ENCODE assay signal across 23 mouse cellular contexts in genomic region chr15:12547640-12548405, GRCm38 (mm10).
DNase-seq lines count a peak whose midpoint lies in the region; ATAC-seq and TF ChIP-seq lines count a peak whose summit lies in the region.
"Had no signal": no experiment of that assay in that cellular context is flagged by ENCODE, and none has a peak within 500 bp of the region (broad histone marks: within the 10 kb centered on the region; RNA-seq: fewer than 3 reads in every experiment).

No protein-coding gene starts in this region.

- ATAC-seq in kidney, embryonic 16.5 days (ENCODE audit: low FRiP score, low TSS enrichment) = no peak
- no peak for ATAC-seq in midbrain, embryonic 11.5 days (ENCODE audit: low FRiP score)
- ATAC-seq in midbrain, embryonic 16.5 days = no peak
- ATAC-seq in limb, embryonic 14.5 days (ENCODE audit: low FRiP score, low read depth) = no peak
- ATAC-seq: CD4-positive, CD25-positive, alpha-beta regulatory T cell, adult 4 months; inflammation-experienced regulatory T-cells, adult 6 months had no signal

- peaks cover 62% of the 10 kb centered on the region for H3K4me1 ChIP-seq in kidney, embryonic 16.5 days (ENCODE audit: insufficient read depth, low read length)
- peaks cover 20% of the 10 kb centered on the region; the same call in 1 of the 2 replicates for H3K4me1 ChIP-seq in midbrain, embryonic 11.5 days (ENCODE audit: control insufficient read depth, insufficient read depth, low read length)
- peaks cover 18% of the 10 kb centered on the region for H3K4me1 ChIP-seq in midbrain, embryonic 16.5 days (ENCODE audit: control insufficient read depth, insufficient read depth, low read length)
- H3K4me1 ChIP-seq in limb, embryonic 14.5 days (ENCODE audit: control insufficient read depth, insufficient read depth, low read length) = peaks cover 43% of the 10 kb centered on the region

- TF ChIP-seq CTCF in gastrocnemius, adult 2 months (IDR thresholded peaks at IDR 0.05) = no peak

- no peak overlapping the region for H3K9ac ChIP-seq in kidney, embryonic 16.5 days (replicated peaks; ENCODE audit: low read length)
- no peak overlapping the region for H3K9ac ChIP-seq in midbrain, embryonic 11.5 days (ENCODE audit: low read length)
- no peak overlapping the region for H3K9ac ChIP-seq in midbrain, embryonic 16.5 days (ENCODE audit: low read depth, low read length)
- no peak overlapping the region for H3K9ac ChIP-seq in limb, embryonic 14.5 days (ENCODE audit: low read depth, low read length, severe bottlenecking)
- H3K9ac ChIP-seq: liver, embryonic 13.5 days; neural tube, embryonic 12.5 days had no signal

- no peaks in the 10 kb centered on the region for H3K36me3 ChIP-seq in kidney, embryonic 16.5 days (ENCODE audit: insufficient read depth, low read length)
- no peaks in the 10 kb centered on the region for H3K36me3 ChIP-seq in midbrain, embryonic 11.5 days (ENCODE audit: control insufficient read depth, insufficient read depth, low read length)
- no peaks in the 10 kb centered on the region for H3K36me3 ChIP-seq in midbrain, embryonic 16.5 days (ENCODE audit: control insufficient read depth, insufficient read depth, low read length)
- H3K36me3 ChIP-seq in limb, embryonic 14.5 days (ENCODE audit: control insufficient read depth, insufficient read depth, low read length) = no peaks in the 10 kb centered on the region
- H3K36me3 ChIP-seq: heart, embryonic 10.5 days; hindbrain, embryonic 13.5 days; liver, embryonic 13.5 days; midbrain, embryonic 12.5 days; neural tube, embryonic 12.5 days had no signal

- DNase-seq in gastrocnemius, adult 2 months = no peak
- DNase-seq in gastrocnemius, postnatal 10 days = no peak
- DNase-seq in kidney, adult 11 months = no peak
- peak; percentile 78 for DNase-seq in midbrain, embryonic 11.5 days (ENCODE audit: low spot score, missing footprints)
- DNase-seq in limb, embryonic 14.5 days (ENCODE audit: low spot score) = no peak
- DNase-seq in testis, postnatal 10 days (ENCODE audit: low spot score) = no peak
- DNase-seq: cerebellum, adult 18-20 months; cerebellum, postnatal 25 days; embryo, embryonic 11 days; gastrocnemius, postnatal 25 days; heart, postnatal 14 days; kidney, postnatal 36 days; liver, embryonic 13.5 days; right cerebral cortex, adult 18-20 months; thymus, adult 2 months had no signal

- no peak for TF ChIP-seq POLR2A in limb, embryonic 14.5 days (IDR thresholded peaks at IDR 0.05; ENCODE audit: borderline replicate concordance, extremely low read depth, insufficient read depth, insufficient read length)

- WGBS in kidney, embryonic 16.5 days = 58% methylated on average over 5 of the region's 5 CpGs
- 72% methylated on average over 5 of the region's 5 CpGs for WGBS in midbrain, embryonic 11.5 days
- WGBS in midbrain, embryonic 16.5 days = 89% methylated on average over 5 of the region's 5 CpGs
- 54% methylated on average over 5 of the region's 5 CpGs for WGBS in limb, embryonic 14.5 days

- H3K27me3 ChIP-seq in kidney, embryonic 16.5 days (ENCODE audit: insufficient read depth, low read length) = no peaks in the 10 kb centered on the region
- H3K27me3 ChIP-seq in midbrain, embryonic 11.5 days (ENCODE audit: control insufficient read depth, insufficient read depth, low read length) = no peaks in the 10 kb centered on the region; the same call in 1 of the 2 replicates
- no peaks in the 10 kb centered on the region for H3K27me3 ChIP-seq in midbrain, embryonic 16.5 days (ENCODE audit: control insufficient read depth, insufficient read depth, low read depth, low read length)
- H3K27me3 ChIP-seq in limb, embryonic 14.5 days (ENCODE audit: control insufficient read depth, insufficient read depth, low read length) = no peaks in the 10 kb centered on the region

- peak overlapping the region; percentile 77 for H3K4me3 ChIP-seq in gastrocnemius, adult 2 months
- peak overlapping the region; percentile 24 for H3K4me3 ChIP-seq in kidney, embryonic 16.5 days (ENCODE audit: low read length)
- no peak overlapping the region for H3K4me3 ChIP-seq in midbrain, embryonic 11.5 days (ENCODE audit: low read depth, low read length)
- H3K4me3 ChIP-seq in midbrain, embryonic 16.5 days (ENCODE audit: low read depth, low read length) = no peak overlapping the region
- no peak overlapping the region; the same call in 1 of the 2 replicates for H3K4me3 ChIP-seq in limb, embryonic 14.5 days (replicated peaks; ENCODE audit: low read length)
- H3K4me3 ChIP-seq: liver, embryonic 13.5 days; neural tube, embryonic 12.5 days had no signal

- H3K27ac ChIP-seq in gastrocnemius, adult 2 months = peak overlapping the region; percentile 94
- H3K27ac ChIP-seq in kidney, embryonic 16.5 days (ENCODE audit: low read length) = no peak overlapping the region
- H3K27ac ChIP-seq in midbrain, embryonic 11.5 days (ENCODE audit: low read depth, low read length) = no peak overlapping the region
- no peak overlapping the region for H3K27ac ChIP-seq in midbrain, embryonic 16.5 days (ENCODE audit: low read length)
- H3K27ac ChIP-seq in limb, embryonic 14.5 days (replicated peaks; ENCODE audit: low read depth, low read length) = no peak overlapping the region
- H3K27ac ChIP-seq: heart, embryonic 10.5 days; hindbrain, embryonic 13.5 days; liver, embryonic 13.5 days; midbrain, embryonic 12.5 days; neural tube, embryonic 12.5 days had no signal

- H3K4me2 ChIP-seq in kidney, embryonic 16.5 days (replicated peaks; ENCODE audit: low read depth, low read length) = peak overlapping the region; percentile 39
- no peak overlapping the region for H3K4me2 ChIP-seq in midbrain, embryonic 11.5 days
- no peak overlapping the region for H3K4me2 ChIP-seq in midbrain, embryonic 16.5 days (ENCODE audit: low read length)
- peak overlapping the region; percentile 4; the same call in 1 of the 2 replicates for H3K4me2 ChIP-seq in limb, embryonic 14.5 days (replicated peaks; ENCODE audit: low read depth, low read length, severe bottlenecking)

- intact Hi-C loops in gastrocnemius, adult 2 months (cut with DNase I) = no loop called here

- no peaks in the 10 kb centered on the region for H3K9me3 ChIP-seq in kidney, embryonic 16.5 days (ENCODE audit: low read length)
- no peaks in the 10 kb centered on the region for H3K9me3 ChIP-seq in midbrain, embryonic 11.5 days (ENCODE audit: control insufficient read depth, low read length)
- H3K9me3 ChIP-seq in midbrain, embryonic 16.5 days (replicated peaks; ENCODE audit: control insufficient read depth, low read length, poor library complexity, severe bottlenecking) = no peaks in the 10 kb centered on the region
- H3K9me3 ChIP-seq in limb, embryonic 14.5 days (ENCODE audit: control insufficient read depth, low read length) = no peaks in the 10 kb centered on the region
- H3K9me3 ChIP-seq: heart, embryonic 10.5 days; hindbrain, embryonic 13.5 days; liver, embryonic 13.5 days; midbrain, embryonic 12.5 days; neural tube, embryonic 12.5 days had no signal

Comparison
In these comparisons a context has a peak if more than half of its experiments do, and no peak if none do; other contexts are left out.
1. H3K4me3 ChIP-seq: peak in gastrocnemius, adult 2 months (single experiment) and kidney, embryonic 16.5 days (single experiment); none in midbrain, embryonic 11.5 days (single experiment), midbrain, embryonic 16.5 days (single experiment) and limb, embryonic 14.5 days (single experiment).
2. H3K4me2 ChIP-seq: peak in kidney, embryonic 16.5 days (single experiment) and limb, embryonic 14.5 days (single experiment); none in midbrain, embryonic 11.5 days (single experiment) and midbrain, embryonic 16.5 days (single experiment).